ENCODE assay signal across 8 mouse cellular contexts in genomic region chr10:100487097-100487978, GRCm38 (mm10). TPM values are rescaled to one million over a fixed set of nuclear protein-coding genes. Genes with fewer than 3 reads are reported as not detected.
DNase-seq lines count a peak whose midpoint lies in the region; ATAC-seq and TF ChIP-seq lines count a peak whose summit lies in the region.

TSS of gene Tmtc3 (minus strand) at chr10:100487350.
TSS of gene Cep290 (plus strand) at chr10:100487558.

- CTCF ChIA-PET in Patski (lab: Charles Lee): interaction anchor here (0.9 to 1.9 kb wide), 3 partner anchors 10 to 19 kb away, joined by 3 to 6 read pairs (median 6); no protein-coding TSS in a partner anchor

- POLR2A ChIA-PET in Patski (lab: Charles Lee): interaction anchor here (1.1 kb wide), 1 partner anchor 14 kb away, joined by 3 read pairs; no protein-coding TSS in a partner anchor

- H3K4me2 ChIP-seq in hindbrain, embryonic 13.5 days: peak within 1 kb of the TSS; percentile 78

- H3K27me3 ChIP-seq in Patski: no peaks in the 10 kb centered on the region
- H3K27me3 ChIP-seq in hindbrain, embryonic 13.5 days: no peaks in the 10 kb centered on the region

- peak; percentile 97 for ATAC-seq in Patski
- peak; percentile 99 for ATAC-seq in hindbrain, embryonic 13.5 days (ENCODE audit: low FRiP score)

- peak within 1 kb of the TSS; percentile 88 for H3K9ac ChIP-seq in hindbrain, embryonic 13.5 days

- TF ChIP-seq CTCF in Patski (IDR thresholded peaks at IDR 0.05): no peak

- H3K4me1 ChIP-seq in hindbrain, embryonic 13.5 days (replicated peaks): peaks cover 8% of the 10 kb centered on the region

- under 1% methylated on average over 63 of the region's 63 CpGs for WGBS in hindbrain, embryonic 13.5 days

- peak; percentile 87 for DNase-seq in Patski (ENCODE audit: low read depth, low spot score)
- DNase-seq in cerebellum, postnatal 14 days: peak; percentile 92 to 93
- DNase-seq in frontal cortex, postnatal 14 days (ENCODE audit: low spot score in 2 of 2): peak; percentile 92
- DNase-seq in layer of hippocampus, postnatal 25 days (ENCODE audit: extremely low spot score in 1 of 2, low spot score in 1 of 2): peak; percentile 81 to 86
- peak; percentile 97 for DNase-seq in lung, postnatal 25 days (ENCODE audit: low spot score)
- DNase-seq in retina, embryonic 14.5 days (ENCODE audit: low spot score): peak; percentile 97
- peak; percentile 82 for DNase-seq in thymus, postnatal 4 days

- H3K36me3 ChIP-seq in hindbrain, embryonic 13.5 days: peaks cover 4% of the 10 kb centered on the region; the same call in 1 of the 2 replicates

- H3K4me3 ChIP-seq in hindbrain, embryonic 13.5 days: peak within 1 kb of the TSS; percentile 78

- no peaks in the 10 kb centered on the region for H3K9me3 ChIP-seq in hindbrain, embryonic 13.5 days

- H3K27ac ChIP-seq in hindbrain, embryonic 13.5 days: peak within 1 kb of the TSS; percentile 81

- in situ Hi-C loops in Patski (cut with MboI; ENCODE audit: low pct_unique_long_range_greater_than_20kb): loop anchor here (10.0 to 25.0 kb wide), 2 partner anchors 333 to 1325 kb away; no protein-coding TSS in a partner anchor

RNA-seq across cellular contexts. Expression of gene Tmtc3, which starts in this region (rescaled TPM):
- polyA plus RNA-seq in Patski (2021): 26.0 TPM
- 9.5 and 11.8 TPM in 2 replicates for polyA plus RNA-seq in hindbrain, embryonic 13.5 days (2015; fragmentation: Nextera tagmentation; extraction: Ambion mirVana)
- 10 to 100 TPM; 12.1 to 14.4 TPM for total RNA-seq in layer of hippocampus, postnatal 25 days (2021)

RNA-seq across cellular contexts. Expression of gene Cep290, which starts in this region (rescaled TPM):
- 12.4 TPM for polyA plus RNA-seq in Patski (2021)
- 6.5 and 6.6 TPM in 2 replicates for polyA plus RNA-seq in hindbrain, embryonic 13.5 days (2015; fragmentation: Nextera tagmentation; extraction: Ambion mirVana)
- 10 to 100 TPM; 11.4 to 13.1 TPM for total RNA-seq in layer of hippocampus, postnatal 25 days (2021)

Comparison
In these comparisons a context has a peak if more than half of its experiments do, and no peak if none do; other contexts are left out.
1. Peak in every context shown above with its lines: DNase-seq, ATAC-seq, H3K4me3 ChIP-seq and H3K27ac ChIP-seq.